Mouse (Mus musculus) cortical plate, adult 2 months (tissue): ENCODE results near the gene Fabp2.

Experiments
- CTCF ChIP-seq: fragments of 200-500 bp; IDR thresholded peaks from 2 replicates; pipeline ENCODE4 v1.5.1; 2011; ENCODE audit warnings: mild to moderate bottlenecking, control low read depth, low read length; ENCODE audit not compliant: insufficient read depth; ENCODE audit errors: extremely low read depth
- POLR2A ChIP-seq: fragments of 200-500 bp; IDR thresholded peaks from 2 replicates; pipeline ENCODE4 v1.6.1; 2011; ENCODE audit warnings: mild to moderate bottlenecking, low read length, control low read depth; ENCODE audit not compliant: insufficient read depth; ENCODE audit errors: extremely low read depth

- TF ChIP-seq POLR2A (no peak), CTCF (no peak)
Measured at GRCm38 (mm10) chr3:122920572-122921435, 25.9 kb downstream of the Fabp2 start.
